Mouse (Mus musculus) liver, embryonic 11.5 days (tissue): ENCODE measurements at regions not wholly inside any gene's neighbourhood (a gene's known extent, or its start where the extent isn't known, plus 50 kb on each side); places are given as distances from the start of the nearest gene placed in this dataset.

ENCODE experiments used
- ATAC-seq: fragments of 200-750 bp; cut with Nextera tagmentation; replicated peaks from 2 replicates; pipeline ENCODE4 v1.8.0; 2017; ENCODE audit warnings: moderate number of reproducible peaks, mild to moderate bottlenecking, moderate TSS enrichment, moderate library complexity; ENCODE audit not compliant: low FRiP score
- DNase-seq: peaks from one replicate; pipeline ENCODE4 v3.0.0-alpha.2; 2017; ENCODE audit warnings: low spot score
- H3K27ac ChIP-seq: fragments of 300-500 bp; sonication (generic); 2 replicates; pipeline ENCODE4 v1.5.1; 2014; ENCODE audit warnings: mild to moderate bottlenecking, low read depth, low read length, control low read depth
- H3K27me3 ChIP-seq: fragments of 300-500 bp; sonication (generic); replicated peaks from 2 replicates; pipeline ENCODE4 v1.6.1; 2014; ENCODE audit warnings: low read length, mixed read lengths; ENCODE audit not compliant: control insufficient read depth, insufficient read depth
- H3K36me3 ChIP-seq: fragments of 300-500 bp; sonication (generic); 2 replicates; pipeline ENCODE4 v1.6.1; 2014; ENCODE audit warnings: mild to moderate bottlenecking, low read length, moderate library complexity, mixed read lengths; ENCODE audit not compliant: control insufficient read depth, insufficient read depth
- H3K4me1 ChIP-seq: fragments of 300-500 bp; sonication (generic); replicated peaks from 2 replicates; pipeline ENCODE4 v1.6.1; 2014; ENCODE audit warnings: low read length, mixed read lengths; ENCODE audit not compliant: control insufficient read depth, insufficient read depth
- H3K4me2 ChIP-seq: fragments of 300-500 bp; sonication (generic); 2 replicates; pipeline ENCODE4 v1.6.1; 2014; ENCODE audit warnings: mild to moderate bottlenecking, control low read depth, moderate library complexity
- H3K4me3 ChIP-seq: fragments of 300-500 bp; sonication (generic); 2 replicates; pipeline ENCODE4 v1.5.1; 2014; ENCODE audit warnings: low read depth, low read length, control low read depth
- H3K9ac ChIP-seq: fragments of 300-500 bp; sonication (generic); 2 replicates; pipeline ENCODE4 v1.6.1; 2014; ENCODE audit warnings: low read depth, low read length, control low read depth
- H3K9me3 ChIP-seq: fragments of 300-500 bp; sonication (generic); 2 replicates; pipeline ENCODE4 v1.6.1; 2016; ENCODE audit warnings: low read length, inconsistent platforms, mixed read lengths; ENCODE audit not compliant: control insufficient read depth
- WGBS: fragments of 180-500 bp; shearing (Covaris S2); extraction: QIAGEN DNeasy Blood & Tissue Kit; methylation state at CpG from one replicate; pipeline ENCODE4 v1.1.7; 2014; 5-methylcytosine and 5-hydroxymethylcytosine counted together

- ATAC-seq (no peak), DNase-seq (no peak)
- H3K4me3 ChIP-seq: no peak overlapping the region
- H3K27me3 ChIP-seq: no peaks in the 10 kb centered on the region
- H3K4me1 ChIP-seq: no peaks in the 10 kb centered on the region
- H3K4me2 ChIP-seq: no peak overlapping the region
- no peaks in the 10 kb centered on the region for H3K36me3 ChIP-seq
- WGBS: 87% methylated on average over 8 of the region's 8 CpGs
- no peak overlapping the region for H3K9ac ChIP-seq
- H3K27ac ChIP-seq: no peak overlapping the region
- no peaks in the 10 kb centered on the region for H3K9me3 ChIP-seq
Observed at GRCm38 (mm10) chr2:169431516-169431915, 156.0 kb downstream of the Gm11011 start.

DNA sequence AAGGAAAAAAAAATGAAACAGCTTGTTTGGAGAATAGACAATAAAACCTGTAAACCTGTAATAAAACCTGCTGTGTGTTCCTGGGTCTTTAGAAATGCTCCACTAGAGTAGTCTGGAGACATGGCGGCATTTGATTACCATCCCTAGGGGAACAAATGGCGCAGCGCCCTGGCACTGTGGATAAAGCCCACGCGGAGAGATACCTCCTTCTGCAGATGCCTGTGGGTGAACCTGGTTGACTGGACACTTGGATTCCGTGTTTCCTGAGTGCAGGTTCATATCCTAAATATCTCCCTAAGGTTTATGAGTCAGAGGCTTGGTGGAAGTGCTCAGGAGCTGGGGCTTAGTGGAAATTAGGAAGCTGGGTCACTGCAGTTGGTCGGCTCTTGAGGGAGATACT lies 158.1 kb downstream of the Gm11011 start:
- Histone ChIP-seq H3K4me3 (no peak overlapping the region), H3K36me3 (no peaks in the 10 kb centered on the region), H3K27me3 (no peaks in the 10 kb centered on the region), H3K9ac (no peak overlapping the region), H3K4me1 (no peaks in the 10 kb centered on the region), H3K4me2 (no peak overlapping the region), H3K27ac (no peak overlapping the region), H3K9me3 (no peaks in the 10 kb centered on the region)
- ATAC-seq: no peak
- no peak for DNase-seq
- 88% methylated on average over 7 of the region's 7 CpGs for WGBS

- Histone ChIP-seq H3K27me3 (no peaks in the 10 kb centered on the region), H3K4me1 (no peaks in the 10 kb centered on the region), H3K36me3 (no peaks in the 10 kb centered on the region), H3K9ac (no peak overlapping the region), H3K27ac (no peak overlapping the region), H3K4me3 (no peak overlapping the region), H3K4me2 (no peak overlapping the region), H3K9me3 (no peaks in the 10 kb centered on the region)
- DNase-seq (no peak), ATAC-seq (no peak)
- 76% methylated on average over 12 of the region's 12 CpGs for WGBS
Observed at GRCm38 (mm10) chr2:169424166-169424920, 163.2 kb downstream of the Gm11011 start.

GRCm38 (mm10) chr2:169412361-169412760 lies 175.2 kb downstream of the Gm11011 start:
- Histone ChIP-seq H3K27ac (no peak overlapping the region), H3K36me3 (no peaks in the 10 kb centered on the region), H3K27me3 (no peaks in the 10 kb centered on the region), H3K9me3 (no peaks in the 10 kb centered on the region; the same call in 1 of the 2 replicates), H3K4me2 (no peak overlapping the region), H3K9ac (no peak overlapping the region), H3K4me1 (no peaks in the 10 kb centered on the region), H3K4me3 (no peak overlapping the region)
- 80% methylated on average over 6 of the region's 6 CpGs for WGBS
- no peak for DNase-seq
- ATAC-seq: no peak

- ATAC-seq (no peak), DNase-seq (no peak)
- 50% methylated on average over 3 of the region's 3 CpGs for WGBS
- no peak overlapping the region for H3K4me3 ChIP-seq
- H3K4me2 ChIP-seq: no peak overlapping the region
- no peaks in the 10 kb centered on the region for H3K36me3 ChIP-seq
- H3K9me3 ChIP-seq: peaks cover 5% of the 10 kb centered on the region; the same call in 1 of the 2 replicates
- no peaks in the 10 kb centered on the region for H3K27me3 ChIP-seq
- no peaks in the 10 kb centered on the region for H3K4me1 ChIP-seq
- no peak overlapping the region for H3K9ac ChIP-seq
- H3K27ac ChIP-seq: no peak overlapping the region
Observed at GRCm38 (mm10) chr2:169410080-169410479, 177.5 kb downstream of the Gm11011 start.

GRCm38 (mm10) chr2:169404908-169405690 lies 182.4 kb downstream of the Gm11011 start:
- no peaks in the 10 kb centered on the region for H3K27me3 ChIP-seq
- no peak overlapping the region for H3K4me3 ChIP-seq
- no peak overlapping the region for H3K4me2 ChIP-seq
- H3K36me3 ChIP-seq: no peaks in the 10 kb centered on the region
- 37% methylated on average over 6 of the region's 6 CpGs for WGBS
- ATAC-seq: no peak
- H3K4me1 ChIP-seq: no peaks in the 10 kb centered on the region
- no peak for DNase-seq
- peaks cover 5% of the 10 kb centered on the region; the same call in 1 of the 2 replicates for H3K9me3 ChIP-seq
- H3K9ac ChIP-seq: no peak overlapping the region
- H3K27ac ChIP-seq: no peak overlapping the region

- DNase-seq (no peak), ATAC-seq (no peak)
- Histone ChIP-seq H3K4me2 (no peak overlapping the region), H3K4me1 (no peaks in the 10 kb centered on the region), H3K27ac (no peak overlapping the region), H3K27me3 (no peaks in the 10 kb centered on the region), H3K4me3 (no peak overlapping the region), H3K9me3 (no peaks in the 10 kb centered on the region; the same call in 1 of the 2 replicates), H3K36me3 (no peaks in the 10 kb centered on the region), H3K9ac (no peak overlapping the region)
- 75% methylated on average over 6 of the region's 6 CpGs for WGBS
Observed at GRCm38 (mm10) chr2:169397758-169398157, 189.8 kb downstream of the Gm11011 start.

DNA sequence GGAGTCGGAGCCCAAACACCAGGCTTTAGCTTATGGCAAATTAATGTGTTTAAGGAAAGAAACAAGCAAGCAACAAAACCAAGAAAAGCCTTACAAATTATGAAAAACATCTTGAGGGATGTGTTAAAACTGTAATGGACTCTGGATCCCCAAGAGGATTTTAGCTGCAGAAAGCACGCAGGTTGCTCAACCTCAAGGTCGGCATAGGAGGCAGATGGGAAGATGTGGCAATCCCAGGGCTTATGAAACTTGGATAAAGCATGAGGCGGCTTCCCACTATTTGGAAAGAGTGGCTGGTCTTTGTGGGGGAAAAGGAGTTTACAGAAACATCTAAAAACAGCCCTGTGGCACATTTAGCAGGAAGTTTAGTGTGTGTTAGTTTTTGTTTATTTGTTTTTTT lies 190.5 kb downstream of the Gm11011 start:
- DNase-seq (no peak), ATAC-seq (no peak)
- Histone ChIP-seq H3K4me3 (no peak overlapping the region), H3K9ac (no peak overlapping the region), H3K36me3 (no peaks in the 10 kb centered on the region), H3K9me3 (no peaks in the 10 kb centered on the region), H3K27me3 (no peaks in the 10 kb centered on the region), H3K4me2 (no peak overlapping the region), H3K4me1 (no peaks in the 10 kb centered on the region), H3K27ac (no peak overlapping the region)
- 71% methylated on average over 4 of the region's 4 CpGs for WGBS

DNA sequence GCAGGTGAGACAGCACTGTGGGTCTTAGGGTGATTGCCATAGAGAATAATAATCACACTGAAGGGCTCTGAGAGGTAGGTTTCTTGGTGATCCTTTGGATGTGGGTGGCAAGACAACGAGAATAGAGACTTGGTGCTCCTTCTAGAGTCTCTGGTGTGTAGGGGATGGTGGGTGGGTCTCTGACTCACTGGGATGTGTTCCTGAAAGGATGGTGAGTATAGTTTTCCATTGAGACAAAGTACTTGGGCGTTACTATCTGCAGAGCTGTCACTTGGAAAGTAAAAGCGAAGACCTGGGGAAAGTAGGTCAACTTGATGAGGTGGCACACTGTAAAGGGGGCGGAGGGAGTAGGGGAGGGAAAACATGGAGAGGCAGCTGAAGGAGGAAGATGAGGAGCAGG lies 191.3 kb downstream of the Gm11011 start:
- H3K27me3 ChIP-seq: no peaks in the 10 kb centered on the region
- H3K9me3 ChIP-seq: no peaks in the 10 kb centered on the region
- no peaks in the 10 kb centered on the region for H3K36me3 ChIP-seq
- H3K4me3 ChIP-seq: no peak overlapping the region
- H3K4me2 ChIP-seq: no peak overlapping the region
- no peak for ATAC-seq
- no peak for DNase-seq
- no peaks in the 10 kb centered on the region for H3K4me1 ChIP-seq
- H3K27ac ChIP-seq: no peak overlapping the region
- 72% methylated on average over 4 of the region's 4 CpGs for WGBS
- H3K9ac ChIP-seq: no peak overlapping the region
